Mouse (Mus musculus) heart, postnatal 10 days (tissue): ENCODE data around the gene Entpd1. TPM values are rescaled to one million over a fixed set of nuclear protein-coding genes. Genes with fewer than 3 reads are reported as not detected.

Source experiments
- DNase-seq, 2 experiments: peaks; one replicate each; pipeline ENCODE4 v3.0.0; 2021
- intact Hi-C: fragments of 180-260 bp; cut with DNase I; formaldehyde crosslinking; loops from one replicate; pipeline ENCODE4 v1.15.1; 2025
- total RNA-seq, 2 experiments: library from RNA; stranded (reverse); gene quantifications; 2 replicates each; pipeline ENCODE4 v1.2.3; 2021

Entpd1 gene
- total RNA-seq, 2 experiments from 2014 or later: 33.4 to 42.2 TPM

DNA sequence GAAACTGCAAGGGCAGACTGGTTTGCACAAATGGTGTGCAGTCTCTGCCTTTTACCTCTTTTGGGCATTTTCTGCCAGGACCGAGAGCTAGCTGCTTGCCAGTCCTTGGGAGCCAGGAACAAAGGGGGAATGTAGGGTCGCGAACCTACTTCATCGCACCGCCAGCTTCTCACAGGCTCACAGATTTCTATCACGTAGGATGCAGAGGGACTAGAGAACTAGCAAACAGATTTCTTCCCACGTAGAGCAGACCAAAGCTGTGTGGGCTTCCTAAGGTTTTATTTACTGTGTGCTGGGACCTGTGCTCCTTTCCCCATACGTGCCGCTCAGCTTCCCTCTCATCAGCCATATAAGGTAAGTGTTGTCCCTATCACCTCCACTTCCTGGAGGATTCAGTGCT, 48.3 kb downstream of the Entpd1 start:
- intact Hi-C loops: loop anchor here (2.0 to 5.0 kb wide), 2 partner anchors 18 to 57 kb away; no protein-coding TSS in a partner anchor
- DNase-seq: no peak

DNA sequence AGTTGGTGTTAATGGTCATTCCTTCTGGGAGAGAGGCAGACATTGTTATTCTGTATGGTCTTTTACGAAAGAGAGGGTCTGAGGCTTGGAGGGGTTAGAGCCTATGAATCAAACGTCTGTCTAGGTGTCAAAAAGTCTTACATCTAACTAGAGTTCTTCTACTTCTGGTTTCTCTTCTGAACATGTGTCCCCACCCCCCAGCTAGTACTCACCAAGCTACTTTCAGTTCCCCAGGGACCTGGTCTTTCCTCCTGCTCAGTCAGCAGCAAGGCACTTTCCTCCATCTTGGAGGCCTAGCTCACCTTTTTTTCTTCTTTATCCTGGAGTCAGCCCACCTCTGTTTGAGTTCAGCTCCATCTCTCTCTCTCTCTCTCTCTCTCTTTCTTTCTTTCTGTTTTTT, 48.9 kb downstream of the Entpd1 start:
- no peak for DNase-seq

DNA sequence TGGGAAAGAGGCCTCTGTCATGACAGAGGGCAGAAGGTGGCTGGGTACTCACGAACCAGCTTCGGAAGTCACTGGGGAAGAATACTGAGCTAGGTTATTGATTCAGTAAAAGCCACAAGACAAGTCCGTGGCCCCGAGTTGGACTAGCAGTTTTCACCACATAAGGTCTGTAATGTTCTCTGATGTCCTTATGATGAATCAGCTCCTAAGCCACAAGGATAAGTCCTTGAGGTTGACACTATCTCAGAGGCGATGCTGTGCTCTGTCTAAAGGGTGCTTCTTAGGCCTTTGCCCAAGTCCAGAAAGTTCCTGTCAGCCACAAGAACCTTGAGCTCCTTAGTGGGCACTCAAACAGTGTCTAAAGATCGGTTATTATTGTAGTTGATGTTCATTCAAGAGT, 49.7 kb downstream of the Entpd1 start:
- no peak for DNase-seq
- intact Hi-C loops: loop anchor here (2.0 to 5.0 kb wide), 2 partner anchors 17 to 55 kb away; no protein-coding TSS in a partner anchor

More for the DNA sequence above, 48.9 kb downstream of the Entpd1 start:
- intact Hi-C loops: loop anchor here (2.0 to 5.0 kb wide), 2 partner anchors 18 to 56 kb away; no protein-coding TSS in a partner anchor

DNA sequence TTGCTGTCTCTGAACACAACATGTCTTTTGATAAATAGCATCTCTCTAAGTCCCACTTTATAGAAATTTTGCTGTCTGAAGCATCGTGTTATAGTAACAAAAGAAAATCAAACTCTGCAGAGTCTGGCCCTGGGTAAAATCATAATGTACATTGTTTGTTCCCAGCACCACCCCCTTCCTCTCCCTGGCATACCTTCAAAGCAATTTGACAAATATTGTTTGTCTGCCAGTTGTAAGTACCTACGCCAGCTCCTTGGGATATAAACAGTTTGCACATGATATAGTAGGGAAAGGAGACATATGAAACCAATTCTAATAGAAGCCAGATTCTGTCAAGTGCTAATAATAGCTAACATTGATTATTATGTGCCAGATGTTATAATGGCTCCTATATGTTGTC, 50.6 kb downstream of the Entpd1 start:
- no peak for DNase-seq
- intact Hi-C loops: loop anchor here (5.0 kb wide), 1 partner anchor 55 kb away; no protein-coding TSS in a partner anchor

DNA sequence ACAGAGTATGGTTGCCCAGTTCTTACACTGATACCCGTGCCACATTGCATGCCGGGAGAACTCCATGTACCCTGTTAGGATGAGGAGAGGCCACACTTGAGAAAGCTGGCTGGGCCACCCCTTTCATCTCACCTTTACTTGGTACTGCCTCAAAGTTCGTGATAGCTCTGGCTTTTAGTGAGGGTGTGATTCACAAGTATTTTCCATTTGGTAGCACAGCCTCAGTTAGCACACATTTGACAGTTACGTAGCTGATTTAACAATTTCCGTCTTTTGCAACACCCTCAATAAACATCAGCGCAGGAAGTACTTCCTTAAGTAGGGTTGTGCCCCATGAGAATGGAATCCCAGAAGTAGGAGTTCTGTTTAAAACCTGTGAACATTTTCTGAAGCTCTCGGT, 53.6 kb downstream of the Entpd1 start:
- DNase-seq: no peak
- intact Hi-C loops: no loop called here

DNA sequence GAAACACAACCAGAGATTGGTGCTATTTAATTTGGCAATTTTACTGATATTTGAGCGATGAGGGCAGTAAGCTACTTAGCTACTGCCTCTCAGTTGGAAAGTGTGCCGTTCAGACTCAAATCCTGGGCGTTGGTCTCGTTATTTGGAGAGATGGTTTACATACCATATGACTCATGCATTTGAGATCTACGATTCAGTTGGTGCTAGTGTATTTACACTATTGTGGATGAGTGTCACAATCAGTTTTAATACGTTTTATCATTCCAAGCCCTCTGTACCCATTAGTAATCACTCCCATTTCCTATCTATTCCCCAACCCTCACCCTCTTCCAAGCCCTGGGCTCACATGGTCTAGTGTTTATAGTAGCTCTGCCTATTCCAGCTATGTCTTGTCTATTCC, 54.9 kb downstream of the Entpd1 start:
- intact Hi-C loops: no loop called here
- DNase-seq: no peak

DNA sequence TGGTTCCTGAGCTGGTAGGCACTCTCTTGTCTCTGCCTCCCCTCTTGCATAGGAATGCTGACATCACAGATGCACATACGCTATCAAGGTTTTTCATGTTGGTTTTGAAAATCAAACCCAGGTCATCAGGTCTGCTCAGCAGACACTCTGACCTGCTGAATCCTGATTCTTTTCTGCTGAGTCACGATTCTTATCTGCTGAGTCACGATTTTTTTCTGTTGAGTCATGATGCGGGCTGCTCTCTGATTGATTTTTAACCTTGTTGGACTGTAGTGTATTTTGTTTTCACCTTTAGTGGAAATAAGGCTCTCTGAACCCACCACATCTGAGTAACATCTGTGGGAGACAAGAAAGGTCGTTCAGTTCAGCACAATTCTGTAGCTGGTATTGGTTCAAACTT, 63.2 kb downstream of the Entpd1 start:
- intact Hi-C loops: no loop called here
- DNase-seq: no peak

DNA sequence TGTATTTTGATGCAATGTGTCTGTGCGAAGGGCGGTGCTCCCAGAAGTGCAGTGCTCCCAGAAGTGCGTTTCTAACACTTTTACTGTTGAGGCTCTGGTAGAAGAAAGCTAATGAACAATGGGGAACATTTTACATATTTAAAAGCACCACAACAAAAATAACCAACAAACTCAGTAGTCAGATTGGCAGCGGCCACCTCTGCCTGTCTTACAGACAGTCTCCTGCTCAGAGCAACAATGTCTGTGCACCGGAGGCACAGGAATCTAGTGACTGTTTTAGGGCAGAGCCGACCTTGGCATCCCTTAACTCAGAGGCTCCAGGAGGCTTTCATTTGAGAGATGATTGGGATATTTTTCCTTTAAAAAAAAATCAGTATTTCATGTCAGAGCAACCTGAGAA, 65.9 kb downstream of the Entpd1 start:
- no peak for DNase-seq
- intact Hi-C loops: loop anchor here (2.0 kb wide), 2 partner anchors 17 to 25 kb away; no protein-coding TSS in a partner anchor

DNA sequence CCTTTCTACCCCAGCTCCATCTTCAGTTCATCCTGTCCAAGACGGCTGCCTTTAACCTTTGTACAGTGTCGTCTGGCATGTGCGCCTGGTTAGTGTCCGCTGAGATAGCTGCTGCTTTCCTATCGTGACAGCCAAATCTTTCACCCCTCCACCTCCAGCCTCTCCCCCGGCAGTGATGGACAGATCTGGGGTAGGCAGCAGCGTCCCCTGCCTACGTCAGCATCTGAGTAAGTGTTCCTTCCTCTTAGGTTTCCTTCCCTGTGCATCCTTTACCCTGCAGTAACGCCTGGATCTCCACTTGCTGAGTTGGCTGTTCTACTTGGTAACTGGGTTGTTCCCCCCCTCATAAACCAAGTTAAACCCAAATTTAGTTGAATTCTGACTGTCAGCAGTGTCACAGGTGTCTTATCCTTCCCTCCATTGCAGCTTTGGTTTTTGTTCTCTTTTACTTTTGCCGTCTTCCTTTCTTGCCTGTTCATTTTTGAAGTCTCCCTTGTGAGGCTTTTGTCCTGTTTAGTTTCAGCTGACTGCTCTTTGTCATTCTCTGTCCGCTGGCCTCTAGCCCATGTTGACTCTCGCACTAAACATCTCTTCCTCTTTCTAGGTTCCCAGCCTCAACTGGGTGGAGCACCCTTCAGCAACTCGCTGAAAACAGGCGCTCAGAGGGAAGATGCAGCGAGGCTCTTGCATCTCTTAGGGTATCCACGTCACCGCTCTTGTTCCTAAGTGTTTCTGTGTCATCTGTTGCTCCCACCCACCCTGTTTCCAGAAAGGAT, 66.6 kb downstream of the Entpd1 start:
- intact Hi-C loops: loop anchor here (2.0 kb wide), 2 partner anchors 18 to 24 kb away; no protein-coding TSS in a partner anchor
- peak; percentile 73 to 74 for DNase-seq

DNA sequence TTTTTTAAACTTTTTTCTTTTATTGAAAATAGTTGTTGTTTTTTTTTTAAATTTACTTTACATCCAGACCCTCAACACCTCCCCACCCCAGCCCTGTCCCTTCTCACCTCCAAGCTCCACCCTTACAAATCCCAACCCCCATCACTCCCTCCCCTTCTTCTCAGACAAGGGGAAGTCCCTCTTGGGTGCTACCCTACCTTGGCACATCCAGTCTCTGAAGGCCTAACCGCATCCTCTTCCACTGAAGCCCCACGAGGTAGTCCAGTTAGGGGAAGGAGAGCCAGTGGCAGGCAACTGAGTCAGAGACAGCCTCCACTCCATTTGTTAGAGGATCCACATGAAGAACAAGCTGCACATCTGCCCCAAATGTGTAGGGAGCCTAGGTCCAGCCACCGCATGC, 67.5 kb downstream of the Entpd1 start:
- DNase-seq: no peak

DNA sequence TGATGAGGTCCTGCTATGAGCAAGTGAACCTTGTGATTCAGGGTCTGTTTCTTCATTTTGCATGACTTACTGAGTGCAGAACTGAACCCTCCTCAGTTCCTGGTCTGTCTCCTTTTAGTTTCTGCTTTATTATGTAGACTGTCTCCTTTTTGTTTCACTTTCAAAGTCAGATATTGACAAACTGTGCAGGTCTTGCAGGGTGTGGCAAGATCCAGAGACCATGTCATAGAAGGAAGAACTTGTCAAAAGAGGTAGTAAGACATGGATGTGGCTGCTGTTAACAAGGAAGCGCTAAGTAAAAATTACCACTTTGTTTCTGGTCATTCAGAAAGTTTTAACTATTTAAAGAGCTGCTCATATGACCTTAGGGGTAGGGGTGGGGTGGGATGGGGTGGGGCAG, 72.0 kb downstream of the Entpd1 start:
- no peak for DNase-seq
- intact Hi-C loops: no loop called here

More for the DNA sequence above, 67.5 kb downstream of the Entpd1 start:
- intact Hi-C loops: loop anchor here (2.0 kb wide), 2 partner anchors 19 to 23 kb away; no protein-coding TSS in a partner anchor

DNA sequence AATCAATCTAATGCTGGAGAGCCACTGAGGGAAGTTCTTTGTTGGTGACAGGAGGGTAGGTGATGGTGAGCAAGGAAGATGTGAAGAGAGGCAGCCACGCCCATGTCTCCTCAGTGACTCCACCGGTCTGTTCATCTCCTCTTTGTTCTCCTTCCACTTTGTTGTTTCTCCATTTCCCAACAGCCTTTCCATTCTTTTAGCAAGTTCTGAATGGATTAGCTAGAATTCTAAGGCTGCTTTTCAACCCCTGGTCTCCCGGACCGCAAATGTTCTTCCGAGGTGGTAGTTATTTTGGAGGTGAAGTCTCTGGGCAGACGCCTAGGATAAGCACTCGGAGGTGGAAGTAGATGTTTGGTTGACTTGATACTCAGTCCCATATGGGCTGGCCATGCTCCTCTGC, 72.4 kb downstream of the Entpd1 start:
- no peak for DNase-seq
- intact Hi-C loops: no loop called here

DNA sequence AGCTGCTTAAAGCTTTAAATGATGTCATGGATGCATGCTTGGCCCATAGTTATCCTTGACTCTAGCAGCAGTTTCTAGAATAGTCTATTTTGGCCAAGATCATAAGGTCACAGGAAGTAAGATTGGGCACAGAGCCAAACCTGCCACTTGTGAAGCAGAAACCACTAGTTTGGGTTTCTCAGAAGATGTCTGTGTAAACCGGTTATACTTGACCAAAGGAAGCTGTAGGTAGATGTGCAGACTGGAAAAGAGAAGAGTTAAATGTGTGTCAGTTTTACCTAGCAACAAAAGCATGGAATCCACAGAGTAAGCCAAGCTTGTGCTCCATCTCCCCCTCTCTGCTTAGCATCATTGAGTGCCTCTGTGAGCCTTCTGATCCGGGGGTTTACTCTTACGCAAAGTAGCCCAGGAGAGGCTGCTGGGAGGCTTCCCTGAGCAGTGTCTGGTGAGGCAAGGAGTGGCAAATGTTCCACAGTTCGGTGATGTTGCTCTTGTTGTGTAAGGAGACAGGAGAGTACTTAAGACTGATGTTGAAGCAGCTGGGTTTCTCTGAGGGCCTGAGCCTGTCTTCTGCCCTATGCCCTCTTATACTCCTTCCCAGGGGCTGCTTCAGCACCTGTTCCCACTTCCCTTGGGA, 75.2 kb downstream of the Entpd1 start:
- DNase-seq: peak in 1 of 2 experiments; percentile 43
- intact Hi-C loops: no loop called here

DNA sequence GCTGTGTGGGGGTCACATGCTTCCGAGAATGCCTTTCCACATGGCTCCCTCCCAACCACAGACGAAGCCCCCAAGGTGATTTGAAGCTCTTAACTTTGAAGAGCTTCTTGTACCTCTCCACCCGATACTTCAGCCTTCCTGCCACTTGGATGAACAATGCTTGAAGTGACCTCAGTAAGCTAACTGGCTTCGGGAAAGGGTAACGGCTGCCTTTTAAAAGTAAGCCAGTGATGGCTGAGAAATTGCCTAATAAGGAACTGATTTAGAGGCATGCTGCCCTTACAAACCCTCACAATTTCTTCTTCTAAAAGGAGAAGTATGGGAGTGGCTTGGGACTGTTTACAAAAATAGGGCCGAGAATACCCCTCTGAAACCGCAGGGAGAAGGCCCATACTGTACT, 81.0 kb downstream of the Entpd1 start:
- no peak for DNase-seq

DNA sequence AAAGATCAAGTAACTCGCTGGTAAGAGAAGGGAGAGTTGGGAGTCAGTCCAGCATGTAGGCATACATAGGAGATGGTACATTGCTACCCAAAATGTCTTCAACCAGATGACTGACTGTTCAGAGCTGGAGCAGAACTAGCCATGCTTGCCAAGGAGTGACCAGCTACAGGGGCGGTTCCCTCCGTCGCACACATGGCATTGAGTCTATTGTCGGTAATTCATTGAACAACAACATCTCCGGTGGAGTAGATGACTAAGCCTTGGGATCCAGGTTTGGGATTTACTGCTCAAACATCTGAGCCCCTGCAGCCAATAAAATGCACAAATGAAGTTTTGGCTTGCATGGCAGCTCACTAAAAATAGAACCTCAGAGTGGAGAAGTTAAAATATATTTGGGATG, 84.0 kb downstream of the Entpd1 start:
- no peak for DNase-seq
- intact Hi-C loops: no loop called here

More for the DNA sequence above, 81.0 kb downstream of the Entpd1 start:
- intact Hi-C loops: no loop called here

DNA sequence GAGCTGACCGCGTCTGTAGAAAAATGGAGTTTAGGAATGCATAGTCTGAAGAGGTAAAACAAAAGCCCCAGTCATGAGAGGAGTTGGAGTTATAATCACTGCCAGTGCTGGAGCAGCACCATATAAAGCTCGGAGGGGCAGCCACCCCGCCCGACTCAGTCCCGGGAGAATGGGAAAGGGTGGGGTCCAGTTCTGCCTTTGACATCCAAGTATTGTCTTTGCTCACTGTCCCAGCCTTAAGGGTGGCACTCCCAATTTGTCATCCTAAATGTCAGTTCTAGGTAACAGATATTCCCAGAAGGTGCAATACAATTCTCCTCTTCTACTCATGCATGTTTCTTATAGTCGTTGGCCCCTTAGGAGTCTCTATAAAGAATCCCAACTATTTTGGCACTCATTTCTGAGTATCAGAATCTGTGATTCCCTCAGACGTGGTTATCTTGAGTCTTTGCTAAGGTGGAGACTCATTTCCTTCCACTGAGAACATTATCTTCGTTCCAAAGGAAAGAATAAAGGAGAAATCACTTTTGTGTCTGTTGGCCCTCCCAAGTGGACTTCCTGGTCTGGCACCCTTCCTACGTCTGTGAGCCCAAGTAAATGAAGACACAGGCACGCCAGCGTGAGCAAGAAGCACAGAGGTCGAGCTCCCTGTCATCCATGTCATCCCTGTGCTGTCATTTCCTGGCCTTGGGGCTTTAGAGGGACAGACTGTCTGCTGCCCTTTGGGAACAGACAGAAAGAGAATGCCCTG, 86.1 kb downstream of the Entpd1 start:
- intact Hi-C loops: no loop called here
- peak; percentile 33 to 48 for DNase-seq

DNA sequence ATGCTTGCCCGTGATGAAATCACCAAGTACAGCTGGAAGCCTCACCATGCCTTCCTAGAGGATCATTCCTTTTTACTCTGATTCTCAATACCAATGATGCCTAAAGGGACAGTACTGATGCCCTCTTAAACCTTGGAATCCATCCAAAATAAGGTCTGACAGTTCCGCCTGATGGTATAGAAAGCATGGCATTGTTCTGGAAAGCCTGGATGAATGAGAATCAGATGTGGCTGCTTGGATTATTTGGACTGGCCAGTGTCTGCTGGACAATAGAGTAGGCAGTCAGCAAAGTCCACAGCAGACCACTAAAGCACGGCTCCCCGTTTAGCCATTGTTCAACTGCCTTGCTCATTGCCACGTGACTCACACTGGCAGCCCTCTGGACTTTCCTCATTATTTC, 87.7 kb downstream of the Entpd1 start:
- intact Hi-C loops: loop anchor here (5.0 kb wide), 1 partner anchor 53 kb away; no protein-coding TSS in a partner anchor

DNA sequence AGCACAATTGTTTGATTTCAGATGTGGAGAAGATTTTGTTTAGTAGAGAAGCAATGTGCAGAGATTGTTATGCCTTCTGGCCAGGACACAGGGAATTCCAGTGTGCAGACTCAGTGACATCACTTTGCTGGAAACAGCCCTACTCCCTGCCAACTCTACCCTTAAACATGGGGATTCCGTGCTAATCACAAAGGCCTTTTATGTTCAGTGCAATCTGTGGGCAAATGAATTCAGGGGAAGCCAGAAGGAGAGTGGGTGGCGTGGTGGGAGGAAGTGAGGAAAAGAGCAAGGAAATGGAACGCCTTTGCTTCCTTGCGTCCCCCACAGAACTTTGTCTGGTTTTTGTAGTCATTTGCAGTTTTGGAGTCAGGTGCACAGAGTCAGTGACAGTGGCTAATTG, 90.2 kb downstream of the Entpd1 start:
- intact Hi-C loops: loop anchor here (1.0 to 5.0 kb wide), 3 partner anchors 24 to 90 kb away; partner anchors contain the start of genes Entpd1 and Tctn3
- peak; percentile 31 to 53 for DNase-seq

More for the DNA sequence above, 87.7 kb downstream of the Entpd1 start:
- no peak for DNase-seq

DNA sequence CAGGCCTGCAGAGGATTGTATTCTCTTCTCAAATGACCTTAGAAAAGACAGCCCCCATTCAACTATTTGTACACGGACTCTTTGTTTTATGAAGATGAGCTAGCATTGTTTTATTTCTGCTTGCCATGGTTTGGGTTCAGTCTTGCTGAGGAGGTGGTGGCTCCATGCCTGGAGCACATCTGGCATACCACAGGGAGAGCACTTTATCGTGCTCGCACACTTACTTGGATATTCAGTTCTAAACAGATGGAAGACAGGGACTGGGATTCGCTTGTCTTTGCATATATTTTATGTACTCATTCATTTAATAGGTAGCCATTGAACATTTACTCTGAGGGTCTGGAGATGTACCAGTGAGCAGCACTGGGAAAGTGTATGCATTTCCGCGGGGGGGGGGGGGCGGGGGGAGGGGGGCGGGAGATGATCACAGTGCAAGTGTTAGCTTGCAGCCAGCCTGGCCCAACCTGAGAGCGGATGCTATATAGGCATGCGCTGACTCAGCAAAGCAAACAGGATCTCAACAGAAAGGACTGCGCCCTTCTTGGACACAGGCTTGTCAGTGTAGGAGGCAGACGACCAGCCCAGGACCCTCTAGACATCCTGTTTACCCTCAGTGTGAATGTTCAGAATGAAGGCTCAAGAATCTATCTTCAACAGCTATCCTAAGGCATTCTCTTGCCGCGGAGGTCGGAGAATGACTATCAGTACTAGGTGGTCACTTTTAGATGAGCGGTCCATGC, 100.9 kb downstream of the Entpd1 start:
- intact Hi-C loops: no loop called here
- no peak for DNase-seq

DNA sequence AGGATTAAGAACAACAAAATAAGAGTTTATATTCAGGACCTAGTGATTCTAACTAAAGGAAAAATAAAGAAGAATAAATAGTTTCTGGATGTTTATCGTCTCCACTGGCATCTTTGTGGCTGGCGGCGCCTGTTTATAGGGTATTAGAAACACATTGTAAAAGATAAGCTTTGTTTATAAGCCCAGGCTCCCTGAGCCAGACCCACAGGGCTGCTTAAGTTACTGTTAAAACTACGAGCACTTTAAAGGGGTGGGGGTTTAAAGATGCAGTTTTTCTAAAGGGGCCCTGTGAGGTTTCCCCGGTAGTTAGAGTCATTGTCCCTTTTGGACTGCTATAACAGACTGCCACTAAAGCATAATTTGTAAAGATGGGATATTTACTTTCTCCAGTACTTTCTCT, 102.5 kb downstream of the Entpd1 start:
- no peak for DNase-seq
- intact Hi-C loops: loop anchor here (5.0 kb wide), 1 partner anchor 52 kb away; no protein-coding TSS in a partner anchor
